Mouse (Mus musculus): Measurements from ENCODE around the gene Nlgn2. TPM values are rescaled to one million over a fixed set of nuclear protein-coding genes. Genes with fewer than 3 reads are reported as not detected.
A peak's percentile ranks its signal among the peaks of the same experiment; 100 is the strongest.

Gene Nlgn2
- total RNA-seq, 2 experiments from 2014 or later = 192 to 219 TPM

- no peak for DNase-seq (ENCODE audit: extremely low spot score in 1 of 2, low spot score in 1 of 2)
Measured at GRCm38 (mm10) chr11:69799394-69800137, 38.0 kb downstream of the Nlgn2 start.

GRCm38 (mm10) chr11:69797924-69798323 lies 39.7 kb downstream of the Nlgn2 start:
- no peak for DNase-seq (ENCODE audit: extremely low spot score in 1 of 2, low spot score in 1 of 2)

GRCm38 (mm10) chr11:69795983-69796435 lies 41.6 kb downstream of the Nlgn2 start:
- DNase-seq (ENCODE audit: extremely low spot score in 1 of 2, low spot score in 1 of 2) = no peak

GRCm38 (mm10) chr11:69795168-69795982 lies 42.2 kb downstream of the Nlgn2 start, which contains the start of gene Chrnb1:
Gene Chrnb1 (minus strand): TSS chr11:69795943.
- DNase-seq (ENCODE audit: extremely low spot score in 1 of 2, low spot score in 1 of 2) = peak; percentile 67 to 72

- no peak for DNase-seq (ENCODE audit: extremely low spot score in 1 of 2, low spot score in 1 of 2)
Measured at GRCm38 (mm10) chr11:69793429-69793828, 44.2 kb downstream of the Nlgn2 start.

GRCm38 (mm10) chr11:69791420-69791819 lies 46.2 kb downstream of the Nlgn2 start:
- no peak for DNase-seq (ENCODE audit: extremely low spot score in 1 of 2, low spot score in 1 of 2)

GRCm38 (mm10) chr11:69789431-69789830 lies 48.2 kb downstream of the Nlgn2 start:
- no peak for DNase-seq (ENCODE audit: extremely low spot score in 1 of 2, low spot score in 1 of 2)

- DNase-seq (ENCODE audit: extremely low spot score in 1 of 2, low spot score in 1 of 2) = no peak
Measured at GRCm38 (mm10) chr11:69787306-69787705, 50.3 kb downstream of the Nlgn2 start.

GRCm38 (mm10) chr11:69784793-69785272 lies 52.8 kb downstream of the Nlgn2 start:
- DNase-seq (ENCODE audit: extremely low spot score in 1 of 2, low spot score in 1 of 2) = no peak

- DNase-seq (ENCODE audit: extremely low spot score in 1 of 2, low spot score in 1 of 2) = no peak
Measured at GRCm38 (mm10) chr11:69781828-69782227, 55.8 kb downstream of the Nlgn2 start.

GRCm38 (mm10) chr11:69778985-69779384 lies 58.6 kb downstream of the Nlgn2 start:
- no peak for DNase-seq (ENCODE audit: extremely low spot score in 1 of 2, low spot score in 1 of 2)

- no peak for DNase-seq (ENCODE audit: extremely low spot score in 1 of 2, low spot score in 1 of 2)
Measured at GRCm38 (mm10) chr11:69778258-69778982, 59.2 kb downstream of the Nlgn2 start.

GRCm38 (mm10) chr11:69777504-69778257 lies 59.9 kb downstream of the Nlgn2 start:
- no peak for DNase-seq (ENCODE audit: extremely low spot score in 1 of 2, low spot score in 1 of 2)

GRCm38 (mm10) chr11:69776488-69776887 lies 61.1 kb downstream of the Nlgn2 start:
- DNase-seq (ENCODE audit: extremely low spot score in 1 of 2, low spot score in 1 of 2) = no peak

GRCm38 (mm10) chr11:69775716-69776115 lies 61.9 kb downstream of the Nlgn2 start:
- DNase-seq (ENCODE audit: extremely low spot score in 1 of 2, low spot score in 1 of 2) = no peak

GRCm38 (mm10) chr11:69774961-69775360 lies 62.6 kb downstream of the Nlgn2 start:
- no peak for DNase-seq (ENCODE audit: extremely low spot score in 1 of 2, low spot score in 1 of 2)

Data from layer of hippocampus, postnatal 25 days (tissue).